Mouse (Mus musculus) heart, postnatal 0 days (tissue): ENCODE measurements around the gene Celf2. TPM values are rescaled to one million over a fixed set of nuclear protein-coding genes. Genes with fewer than 3 reads are reported as not detected.
A peak's percentile ranks its signal among the peaks of the same experiment; 100 is the strongest.

Experiments
- ATAC-seq: fragments of 200-750 bp; cut with Nextera tagmentation; 2 replicates; pipeline ENCODE4 v1.8.0; 2017; ENCODE audit warnings: low read depth, moderate number of reproducible peaks, moderate library complexity; ENCODE audit not compliant: insufficient read depth
- DNase-seq: peaks from one replicate; pipeline ENCODE4 v3.0.0-alpha.2; 2016; ENCODE audit warnings: low spot score
- H3K27ac ChIP-seq: fragments of 300-500 bp; sonication (generic); 2 replicates; pipeline ENCODE4 v1.5.1; 2014; ENCODE audit warnings: low read depth, mild to moderate bottlenecking
- H3K27me3 ChIP-seq: fragments of 300-500 bp; sonication (generic); 2 replicates; pipeline ENCODE4 v1.6.1; 2014; ENCODE audit warnings: low read length, mixed read lengths; ENCODE audit not compliant: control insufficient read depth, insufficient read depth
- H3K36me3 ChIP-seq: fragments of 300-500 bp; sonication (generic); replicated peaks from 2 replicates; pipeline ENCODE4 v1.6.1; 2014; ENCODE audit warnings: low read length, mixed read lengths; ENCODE audit not compliant: control insufficient read depth, insufficient read depth
- H3K4me1 ChIP-seq: fragments of 300-500 bp; sonication (generic); 2 replicates; pipeline ENCODE4 v1.6.1; 2014; ENCODE audit warnings: antibody characterized with exemption; ENCODE audit not compliant: control insufficient read depth, insufficient read depth
- H3K4me2 ChIP-seq: fragments of 300-500 bp; sonication (generic); 2 replicates; pipeline ENCODE4 v1.6.1; 2014; ENCODE audit warnings: low read depth, mild to moderate bottlenecking, low read length, moderate library complexity
- H3K4me3 ChIP-seq: fragments of 300-500 bp; sonication (generic); 2 replicates; pipeline ENCODE4 v1.5.1; 2014; ENCODE audit warnings: low read depth, low read length
- H3K9ac ChIP-seq: fragments of 300-500 bp; sonication (generic); replicated peaks from 2 replicates; pipeline ENCODE4 v1.6.1; 2014; ENCODE audit warnings: low read depth, low read length, mixed read lengths
- H3K9me3 ChIP-seq: fragments of 300-500 bp; sonication (generic); replicated peaks from 2 replicates; pipeline ENCODE4 v1.6.1; 2016; ENCODE audit warnings: low read length; ENCODE audit not compliant: control insufficient read depth
- CTCF ChIP-seq: IDR thresholded peaks from 2 replicates; pipeline ENCODE4 v1.5.1; 2016; ENCODE audit warnings: antibody characterized with exemption, control low read depth, low read depth
- EP300 ChIP-seq: IDR thresholded peaks from 2 replicates; pipeline ENCODE4 v1.6.1; 2016; ENCODE audit warnings: antibody characterized with exemption, low read depth
- WGBS: fragments of 180-500 bp; shearing (Covaris S2); extraction: QIAGEN DNeasy Blood & Tissue Kit; methylation state at CpG from one replicate; pipeline ENCODE4 v1.1.7; 2014; 5-methylcytosine and 5-hydroxymethylcytosine counted together
- polyA plus RNA-seq: library from polyadenylated mRNA; unstranded; fragments of >200 nt; fragmentation: Nextera tagmentation; extraction: Ambion mirVana; gene quantifications from 2 replicates; pipeline ENCODE4 v1.2.1, GENCODE M21; 2015
- total RNA-seq: library from RNA; depleted of rRNA; stranded (reverse); fragments of >200 nt; gene quantifications from 2 replicates; pipeline ENCODE4 v1.2.3, GENCODE M21; 2014; ENCODE audit warnings: low replicate concordance

The Celf2 gene
- total and polyA plus RNA-seq, 2 experiments from 2014 or later = 47.6 to 64.9 TPM

DNA sequence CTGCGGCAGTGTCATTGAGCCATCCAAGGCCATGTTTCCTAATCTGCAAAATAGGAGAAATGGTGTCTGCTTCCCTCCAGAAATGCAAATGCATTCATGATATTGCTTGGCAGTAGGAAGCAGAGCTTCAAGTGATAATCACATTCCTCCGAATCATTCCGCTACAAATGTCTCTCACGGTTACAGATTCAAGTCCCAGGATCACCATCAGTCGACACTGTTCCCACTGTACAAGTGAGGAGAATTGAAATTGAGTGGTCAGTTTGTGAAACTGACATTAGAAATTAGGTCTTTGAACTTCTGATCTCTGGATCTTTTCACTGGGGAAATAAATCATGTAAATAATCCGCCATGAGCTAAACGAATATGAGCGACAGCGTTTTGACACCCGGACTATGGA is 596.0 kb downstream of the Celf2 start:
- Histone ChIP-seq H3K27me3 (no peaks in the 10 kb centered on the region), H3K9me3 (no peaks in the 10 kb centered on the region), H3K4me3 (no peak overlapping the region), H3K36me3 (no peaks in the 10 kb centered on the region), H3K27ac (no peak overlapping the region), H3K4me2 (no peak overlapping the region), H3K9ac (no peak overlapping the region), H3K4me1 (peaks cover 11% of the 10 kb centered on the region; the same call in 1 of the 2 replicates)
- WGBS = 77% methylated on average over 10 of the region's 10 CpGs
- no peak for TF ChIP-seq CTCF
- TF ChIP-seq EP300 = no peak
- ATAC-seq (no peak), DNase-seq (no peak)

- Histone ChIP-seq H3K4me1 (peaks cover 11% of the 10 kb centered on the region; the same call in 1 of the 2 replicates), H3K27ac (no peak overlapping the region), H3K9ac (no peak overlapping the region), H3K4me2 (peak overlapping the region; percentile 5; the same call in 1 of the 2 replicates), H3K9me3 (no peaks in the 10 kb centered on the region), H3K4me3 (no peak overlapping the region), H3K27me3 (no peaks in the 10 kb centered on the region), H3K36me3 (no peaks in the 10 kb centered on the region)
- WGBS = 24% methylated on average over 7 of the region's 7 CpGs
- no peak for DNase-seq
- no peak for TF ChIP-seq CTCF
- ATAC-seq = no peak
Measured at GRCm38 (mm10) chr2:6911932-6912331, 597.4 kb downstream of the Celf2 start.

DNA sequence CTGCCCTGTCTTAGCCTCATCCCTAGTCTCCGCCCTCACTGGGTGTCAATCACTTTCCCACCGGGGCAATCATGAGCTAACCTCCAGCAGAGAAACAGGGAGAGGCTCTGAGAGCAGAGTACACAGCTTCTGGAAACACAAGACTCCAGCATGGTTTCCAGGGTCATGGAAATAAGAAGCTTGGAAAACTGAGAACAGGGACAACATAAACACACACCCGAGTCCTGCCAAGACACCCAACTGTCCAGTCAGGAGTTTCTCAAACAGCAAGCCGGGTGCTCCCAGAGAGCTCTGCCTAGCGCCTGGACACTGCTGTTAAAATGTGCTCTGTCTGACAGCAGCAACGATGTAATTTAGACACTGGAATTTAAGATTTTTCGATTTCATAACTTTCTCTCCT is 599.4 kb downstream of the Celf2 start:
- Histone ChIP-seq H3K4me2 (no peak overlapping the region), H3K36me3 (no peaks in the 10 kb centered on the region), H3K4me1 (peaks cover 9% of the 10 kb centered on the region; the same call in 1 of the 2 replicates), H3K27me3 (no peaks in the 10 kb centered on the region), H3K9ac (no peak overlapping the region), H3K4me3 (no peak overlapping the region), H3K9me3 (no peaks in the 10 kb centered on the region), H3K27ac (no peak overlapping the region)
- 61% methylated on average over 7 of the region's 7 CpGs for WGBS
- TF ChIP-seq EP300 (no peak), CTCF (no peak)
- DNase-seq = no peak
- ATAC-seq = no peak

DNA sequence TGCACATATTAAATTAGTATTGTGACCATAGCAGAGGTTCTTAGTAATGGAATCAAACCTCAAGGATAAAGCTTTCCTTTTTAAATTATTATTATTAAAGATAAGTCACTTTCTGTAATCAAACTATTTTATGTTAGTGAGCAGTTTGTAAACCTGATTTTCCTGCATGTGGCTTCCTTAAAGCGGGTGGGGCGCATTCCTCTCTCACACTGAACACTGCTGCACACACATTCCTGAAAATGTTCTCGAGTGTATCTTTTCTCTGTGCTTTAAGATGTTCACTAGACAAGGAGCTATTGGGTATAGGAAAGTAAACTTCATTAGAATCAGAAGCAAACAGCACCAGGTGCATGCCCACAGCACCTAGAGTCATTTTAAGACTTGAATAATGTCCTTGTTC is 605.0 kb downstream of the Celf2 start:
- no peak overlapping the region for H3K27ac ChIP-seq
- H3K4me2 ChIP-seq = no peak overlapping the region
- no peaks in the 10 kb centered on the region for H3K36me3 ChIP-seq
- WGBS = 65% methylated on average over 3 of the region's 3 CpGs
- H3K27me3 ChIP-seq = no peaks in the 10 kb centered on the region
- TF ChIP-seq CTCF (no peak), EP300 (no peak)
- H3K9me3 ChIP-seq = no peaks in the 10 kb centered on the region
- H3K9ac ChIP-seq = no peak overlapping the region
- H3K4me1 ChIP-seq = no peaks in the 10 kb centered on the region; the same call in 1 of the 2 replicates
- H3K4me3 ChIP-seq = no peak overlapping the region
- no peak for ATAC-seq
- no peak for DNase-seq

DNA sequence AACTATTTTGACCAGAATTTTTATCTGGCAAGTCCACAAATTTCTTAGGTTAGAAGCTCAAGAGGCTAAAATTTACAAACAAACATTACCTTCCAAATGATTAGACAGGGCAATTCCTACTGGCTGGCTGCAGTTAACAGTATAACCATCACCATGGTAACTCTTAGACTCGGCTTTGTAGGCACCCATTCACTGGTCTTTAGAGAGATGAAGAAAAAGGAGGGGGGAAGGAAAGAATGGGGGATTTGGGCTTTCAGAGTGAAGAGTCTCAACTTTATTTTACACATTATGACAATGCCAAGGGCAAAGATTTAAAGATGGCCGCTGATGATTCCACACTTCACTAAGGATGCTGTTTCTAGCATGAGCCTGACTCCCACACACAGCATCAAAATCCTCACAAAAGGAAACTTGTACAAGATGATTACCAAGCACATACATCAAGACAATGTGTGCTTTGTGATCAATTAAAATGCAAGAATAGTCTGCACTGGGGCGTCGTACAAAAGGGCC is 606.1 kb downstream of the Celf2 start:
- Histone ChIP-seq H3K36me3 (no peaks in the 10 kb centered on the region), H3K27me3 (no peaks in the 10 kb centered on the region), H3K4me2 (no peak overlapping the region), H3K9ac (no peak overlapping the region), H3K4me3 (no peak overlapping the region), H3K4me1 (no peaks in the 10 kb centered on the region; the same call in none of the 2 replicates), H3K9me3 (no peaks in the 10 kb centered on the region), H3K27ac (no peak overlapping the region)
- WGBS = 83% methylated on average over 4 of the region's 4 CpGs
- TF ChIP-seq EP300 (no peak), CTCF (no peak)
- no peak for DNase-seq
- no peak for ATAC-seq

- no peak for TF ChIP-seq CTCF
- TF ChIP-seq EP300 = no peak
- WGBS = 91% methylated on average over 1 of the region's 1 CpGs
- H3K4me2 ChIP-seq = no peak overlapping the region
- no peaks in the 10 kb centered on the region for H3K9me3 ChIP-seq
- H3K4me1 ChIP-seq = no peaks in the 10 kb centered on the region; the same call in 1 of the 2 replicates
- H3K4me3 ChIP-seq = no peak overlapping the region
- H3K27me3 ChIP-seq = no peaks in the 10 kb centered on the region
- no peak overlapping the region for H3K9ac ChIP-seq
- H3K36me3 ChIP-seq = no peaks in the 10 kb centered on the region
- DNase-seq = no peak
- no peak for ATAC-seq
- no peak overlapping the region for H3K27ac ChIP-seq
Measured at GRCm38 (mm10) chr2:6896896-6897295, 612.5 kb downstream of the Celf2 start.
